Mouse (Mus musculus) lung, embryonic 16.5 days (tissue): Measurements from ENCODE around the gene Bri3. TPM values are rescaled to one million over a fixed set of nuclear protein-coding genes. Genes with fewer than 3 reads are reported as not detected.

Experiments
- polyA plus RNA-seq: library from polyadenylated mRNA; unstranded; fragments of >200 nt; fragmentation: Nextera tagmentation; extraction: Ambion mirVana; gene quantifications from 2 replicates; pipeline ENCODE4 v1.2.1, GENCODE M21; 2015

Gene Bri3
- polyA plus RNA-seq, 1 experiment from 2014 or later = 114 TPM

Other genes with a start within 250 kb of the Bri3 start
- 79.3 and 82.1 TPM in 2 replicates for gene Ccz1, start 229.6 kb upstream of the Bri3 start, polyA plus RNA-seq
- gene Ocm, start 217.8 kb upstream of the Bri3 start, polyA plus RNA-seq = 0.24 and 0.47 TPM in 2 replicates
- 3.7 TPM in 2 replicates for gene Lmtk2, start 144.0 kb upstream of the Bri3 start, polyA plus RNA-seq
- 0.33 and 0.59 TPM in 2 replicates for gene Bhlha15, start 54.2 kb upstream of the Bri3 start, polyA plus RNA-seq
- gene Tecpr1, start 20.8 kb upstream of the Bri3 start, polyA plus RNA-seq = 28.4 and 31.7 TPM in 2 replicates
- 12.2 and 12.3 TPM in 2 replicates for gene Baiap2l1, start 113.7 kb downstream of the Bri3 start, polyA plus RNA-seq